Mouse (Mus musculus) ES-E14 (cell line): ENCODE data around the gene Kdelr3.

Source experiments
- HCFC1 ChIP-seq: IDR thresholded peaks from 2 replicates; pipeline ENCODE4 v1.6.1; 2012; ENCODE audit warnings: low read length, inconsistent platforms, borderline replicate concordance; ENCODE audit not compliant: insufficient read depth
- MAFK ChIP-seq: IDR thresholded peaks from 2 replicates; pipeline ENCODE4 v1.6.1; 2014; ENCODE audit warnings: mild to moderate bottlenecking, low read depth, low read length, inconsistent platforms; ENCODE audit not compliant: insufficient read depth
- ZC3H11A ChIP-seq: IDR thresholded peaks from 2 replicates; pipeline ENCODE4 v1.6.1; 2012; ENCODE audit warnings: low read depth, mild to moderate bottlenecking, inconsistent platforms, low read length, borderline replicate concordance
- ZNF384 ChIP-seq: IDR thresholded peaks from 2 replicates; pipeline ENCODE4 v1.6.1; 2012; ENCODE audit warnings: low read depth, low read length, inconsistent platforms

- TF ChIP-seq MAFK (no peak), ZNF384 (no peak), HCFC1 (no peak), ZC3H11A (peak; percentile 76)
Observed at GRCm38 (mm10) chr15:79466601-79467286, 49.5 kb upstream of the Kdelr3 start.
